Mouse (Mus musculus): ENCODE measurements around the gene Grip2.

The Grip2 gene

DNA sequence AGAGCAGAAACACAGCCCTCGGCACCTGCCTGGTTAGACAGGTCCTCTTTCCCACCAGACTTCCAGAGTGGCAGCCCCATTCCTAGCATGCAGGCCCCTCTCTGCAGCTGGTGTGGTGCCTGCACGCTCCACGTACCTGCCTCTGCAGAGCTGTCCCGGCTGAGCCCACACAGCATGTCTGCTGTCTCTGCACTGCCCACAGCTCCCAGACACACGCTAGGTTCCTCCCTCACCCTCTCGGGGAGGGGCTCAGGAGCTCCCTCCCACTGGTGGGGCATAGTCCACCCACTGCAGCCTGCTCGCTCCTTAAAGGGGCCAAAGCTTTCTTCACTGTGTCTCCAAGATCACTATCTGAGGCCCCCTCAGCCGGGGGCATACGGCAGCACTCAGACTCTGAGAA lies 31.0 kb downstream of the Grip2 start:
- no peak for DNase-seq (ENCODE audit: low spot score)

- DNase-seq (ENCODE audit: low spot score), result no peak
Measured at GRCm38 (mm10) chr6:91795640-91796039, 31.4 kb downstream of the Grip2 start.

- no peak for DNase-seq (ENCODE audit: low spot score)
Measured at GRCm38 (mm10) chr6:91788311-91788798, 38.7 kb downstream of the Grip2 start.

GRCm38 (mm10) chr6:91785018-91785417 lies 42.0 kb downstream of the Grip2 start:
- no peak for DNase-seq (ENCODE audit: low spot score)

DNA sequence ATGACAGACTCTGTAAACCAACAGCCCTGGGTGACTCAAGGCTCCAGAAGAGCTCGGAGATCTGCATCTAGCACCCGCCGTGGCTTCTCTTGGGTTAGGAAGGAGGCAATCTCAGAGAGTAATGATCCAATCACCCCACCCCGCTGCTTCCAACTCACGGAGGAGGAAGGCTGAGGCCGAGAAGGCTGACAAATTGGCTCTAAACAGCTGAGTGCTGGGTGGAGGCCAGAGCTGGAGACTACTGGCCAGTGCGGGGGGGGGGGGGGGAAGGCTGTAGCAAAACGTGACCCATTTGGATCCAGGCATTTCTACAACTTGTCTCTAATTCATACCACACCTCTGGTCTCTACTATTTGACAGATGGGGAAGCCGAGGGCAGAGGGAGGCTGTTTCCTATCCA lies 47.8 kb downstream of the Grip2 start:
- no peak for DNase-seq (ENCODE audit: low spot score)

DNA sequence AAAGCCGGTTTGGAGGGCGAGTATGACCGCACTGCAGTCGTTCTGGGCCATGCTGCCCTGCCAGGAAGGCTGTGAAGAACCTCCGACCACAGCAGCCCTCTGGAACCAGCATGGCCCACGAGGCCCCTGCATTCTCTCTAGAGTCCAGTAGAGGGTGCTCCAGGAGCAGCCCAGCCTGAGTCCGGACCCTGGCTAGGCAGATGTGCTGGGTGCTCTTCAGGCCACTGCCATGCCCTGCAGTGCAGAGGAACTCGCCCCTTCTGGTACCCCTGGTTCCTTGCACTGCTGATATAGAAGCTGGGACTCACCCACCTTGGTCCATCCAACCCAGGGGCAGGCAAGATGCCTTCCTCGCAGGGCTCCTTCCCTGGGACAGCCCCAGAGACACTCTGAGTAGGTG lies 50.5 kb downstream of the Grip2 start:
- DNase-seq (ENCODE audit: low spot score), result no peak

GRCm38 (mm10) chr6:91773951-91774350 lies 53.1 kb downstream of the Grip2 start:
- DNase-seq (ENCODE audit: low spot score), result no peak

GRCm38 (mm10) chr6:91767550-91767949 lies 59.5 kb downstream of the Grip2 start:
- no peak for DNase-seq (ENCODE audit: low spot score)

DNA sequence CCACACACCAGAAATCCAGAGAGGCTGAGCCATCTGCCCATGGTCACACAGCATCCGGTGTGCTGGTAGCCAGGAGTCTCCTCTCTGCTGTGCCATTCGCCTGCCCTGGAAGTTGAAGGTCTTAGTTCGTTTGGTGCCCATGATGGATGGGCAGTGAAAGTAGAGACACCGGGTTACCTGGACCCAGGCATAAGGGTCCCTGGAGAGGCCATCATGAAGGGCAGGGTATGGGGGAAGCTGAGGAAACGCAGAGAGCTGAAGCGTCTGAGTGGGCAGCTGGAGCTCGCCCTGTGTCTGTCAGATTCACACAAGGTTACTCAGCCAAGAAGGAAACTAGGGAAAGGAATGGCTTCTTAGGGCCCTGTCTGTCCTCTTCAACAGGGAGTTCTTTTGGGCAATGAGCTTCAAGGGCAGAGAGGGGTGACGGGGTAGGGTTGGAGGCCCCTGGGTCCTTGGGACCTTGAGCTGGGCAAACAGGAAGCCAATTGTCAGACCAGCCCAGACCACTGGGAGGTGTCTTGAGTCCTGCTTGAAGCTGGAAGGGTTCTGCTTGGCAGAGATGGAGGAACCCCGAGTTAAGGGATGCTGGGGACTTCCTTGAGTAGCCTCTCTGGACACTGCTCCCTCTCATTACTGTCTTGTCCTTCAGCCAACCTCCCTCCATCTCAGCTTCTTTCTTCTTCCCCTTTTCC lies 64.9 kb downstream of the Grip2 start:
- no peak for DNase-seq (ENCODE audit: low spot score)

DNA sequence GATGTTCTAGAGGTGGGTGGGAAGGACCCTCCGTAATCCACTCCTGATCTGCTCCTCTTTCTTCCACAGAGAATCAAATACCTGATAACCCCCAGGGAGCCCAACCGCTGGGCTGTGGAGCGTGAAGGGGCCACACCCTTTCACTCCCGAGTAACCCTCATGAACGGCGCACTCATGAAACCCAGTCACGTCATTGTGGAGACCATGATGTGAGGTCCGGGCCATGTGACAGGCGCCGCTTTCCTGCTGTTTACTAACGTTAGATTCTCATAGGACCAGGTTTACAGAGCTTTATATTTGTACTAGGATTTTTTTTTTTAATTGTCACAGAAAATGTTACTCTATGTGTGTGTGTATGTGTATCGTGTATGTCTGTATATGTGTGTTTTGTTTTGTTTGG lies 72.2 kb downstream of the Grip2 start:
- DNase-seq (ENCODE audit: low spot score), result no peak

DNA sequence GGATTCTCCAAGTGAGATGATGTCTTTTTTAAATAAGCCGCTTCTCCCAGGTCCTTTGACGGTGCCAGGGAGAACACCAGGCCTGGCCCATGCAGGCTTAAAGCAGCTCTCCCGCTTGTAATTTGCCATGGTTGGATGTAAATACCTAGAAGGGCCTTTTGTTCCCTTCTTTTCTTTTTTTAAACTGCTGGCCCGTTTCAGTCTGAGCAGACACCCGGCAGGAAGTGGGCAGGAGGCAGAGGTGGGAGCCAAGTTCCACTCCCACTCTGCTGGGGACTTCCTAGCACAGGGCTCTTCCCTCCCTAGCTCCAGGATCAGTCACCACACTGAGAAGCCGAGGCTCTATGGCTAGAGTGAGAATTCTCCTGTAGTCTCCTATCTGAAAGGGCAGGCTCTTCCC lies 73.0 kb downstream of the Grip2 start:
- no peak for DNase-seq (ENCODE audit: low spot score)

GRCm38 (mm10) chr6:91752884-91753283 lies 74.2 kb downstream of the Grip2 start:
- DNase-seq (ENCODE audit: low spot score), result no peak

DNA sequence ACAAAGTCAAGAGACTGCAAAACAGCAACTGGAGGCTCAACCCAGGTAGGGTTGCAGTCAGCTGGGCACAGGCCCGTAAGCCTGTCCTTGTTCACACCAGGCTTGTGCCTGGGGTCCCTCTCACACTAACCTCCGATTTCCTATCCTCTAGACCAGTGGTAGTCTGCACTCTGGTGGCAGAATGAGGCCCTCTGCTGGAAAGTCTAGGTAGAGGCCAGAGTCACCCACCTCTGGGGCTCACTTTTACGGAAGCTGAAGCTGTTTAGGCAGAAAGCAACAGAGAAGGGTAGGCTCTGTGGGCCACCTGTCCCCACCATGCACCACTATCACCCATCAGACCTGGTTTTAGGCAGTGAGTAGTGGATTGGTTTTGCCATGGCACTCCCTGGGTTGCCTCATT lies 76.1 kb downstream of the Grip2 start:
- no peak for DNase-seq (ENCODE audit: low spot score)

DNA sequence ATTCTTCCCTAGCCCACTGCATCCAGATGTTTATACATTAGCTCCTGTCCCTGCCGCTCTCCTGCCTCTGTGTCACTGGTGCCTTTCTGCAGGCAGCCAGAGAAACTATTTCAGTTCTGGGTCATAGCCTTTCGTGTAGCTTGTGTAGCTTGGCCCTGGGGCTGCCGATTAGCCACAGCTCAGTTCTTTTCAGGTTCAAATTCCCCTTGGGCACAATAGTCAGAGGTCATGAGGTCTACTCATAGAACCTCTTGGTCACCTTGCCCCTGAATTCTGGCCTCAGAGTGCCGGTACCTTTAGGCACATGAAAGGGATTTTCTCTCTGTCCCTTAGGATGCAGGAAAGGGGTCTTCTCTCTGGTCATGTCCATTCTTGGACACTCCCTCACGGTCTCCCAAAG lies 80.3 kb downstream of the Grip2 start:
- DNase-seq (ENCODE audit: low spot score), result no peak

DNA sequence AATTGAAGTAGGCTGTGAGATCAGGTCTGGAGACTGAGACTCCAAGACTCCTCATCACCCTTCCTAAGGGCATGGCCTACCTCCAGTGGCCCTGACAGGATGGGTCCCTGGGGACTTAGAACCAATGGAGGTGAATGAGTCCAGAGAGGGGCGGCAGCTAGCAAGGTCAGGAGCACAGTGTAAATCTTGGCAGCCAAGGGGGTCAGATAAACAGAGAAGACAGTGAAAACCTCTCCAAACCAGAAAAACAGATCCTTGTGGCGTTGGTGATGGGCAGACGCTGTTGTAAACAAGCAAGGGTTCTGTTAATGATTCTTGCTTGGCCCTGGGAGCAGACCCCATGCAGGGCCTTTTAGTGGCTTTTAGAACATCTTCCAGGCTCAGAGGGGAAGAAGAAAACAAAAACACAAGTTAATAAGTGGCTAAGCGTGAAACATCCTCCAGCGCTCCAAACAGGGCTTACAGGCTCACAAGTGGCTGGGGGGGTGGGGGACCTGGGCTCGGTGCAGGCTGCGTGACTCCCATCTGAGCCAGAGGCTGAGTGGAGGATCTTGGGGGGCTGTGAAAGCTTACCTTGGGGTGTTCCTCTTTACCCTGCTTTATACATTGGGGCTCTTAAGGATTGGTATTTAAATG lies 81.0 kb downstream of the Grip2 start:
- DNase-seq (ENCODE audit: low spot score), result no peak

DNA sequence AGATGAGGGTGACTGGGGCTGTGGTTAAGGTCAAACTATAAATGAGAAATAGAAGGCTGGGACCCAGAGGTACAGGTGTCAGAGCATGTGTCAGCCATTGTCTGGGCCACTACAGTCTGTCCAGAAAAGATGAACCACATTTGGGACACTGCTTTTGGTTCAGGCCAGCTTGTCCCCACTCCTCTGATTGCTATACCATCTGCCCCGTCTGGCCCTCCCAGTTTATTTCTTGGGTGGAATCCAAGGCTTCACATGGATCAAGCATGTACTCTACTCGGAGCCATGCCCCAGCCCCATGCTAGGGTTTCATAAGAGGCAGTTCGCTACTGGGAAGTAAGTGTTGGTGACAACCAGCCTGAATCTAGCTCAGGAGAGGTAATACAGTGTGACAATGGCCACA lies 81.8 kb downstream of the Grip2 start:
- DNase-seq (ENCODE audit: low spot score), result no peak

- DNase-seq (ENCODE audit: low spot score), result no peak
Measured at GRCm38 (mm10) chr6:91743886-91744285, 83.2 kb downstream of the Grip2 start.

DNA sequence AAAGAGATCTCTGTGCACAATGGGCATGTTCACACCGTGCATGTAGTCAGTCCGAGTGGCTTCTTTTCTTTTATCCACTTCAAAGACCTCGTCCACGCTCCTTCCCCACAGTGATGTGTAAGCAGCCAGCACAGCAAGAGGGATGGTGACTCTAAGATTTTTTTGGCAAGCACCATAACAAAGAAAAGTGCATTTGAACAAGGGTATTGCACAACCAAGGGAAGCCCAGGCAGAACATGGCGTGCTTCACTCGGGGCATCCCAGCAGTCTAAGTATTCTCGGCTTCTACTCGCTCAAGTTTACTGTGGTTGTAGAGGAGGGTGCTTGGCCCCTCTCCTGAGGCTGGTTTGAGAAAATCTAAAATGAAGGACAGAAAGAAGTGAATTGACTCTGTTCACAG lies 84.1 kb downstream of the Grip2 start:
- DNase-seq (ENCODE audit: low spot score), result no peak

GRCm38 (mm10) chr6:91742466-91742865 lies 84.6 kb downstream of the Grip2 start:
- DNase-seq (ENCODE audit: low spot score), result no peak

DNA sequence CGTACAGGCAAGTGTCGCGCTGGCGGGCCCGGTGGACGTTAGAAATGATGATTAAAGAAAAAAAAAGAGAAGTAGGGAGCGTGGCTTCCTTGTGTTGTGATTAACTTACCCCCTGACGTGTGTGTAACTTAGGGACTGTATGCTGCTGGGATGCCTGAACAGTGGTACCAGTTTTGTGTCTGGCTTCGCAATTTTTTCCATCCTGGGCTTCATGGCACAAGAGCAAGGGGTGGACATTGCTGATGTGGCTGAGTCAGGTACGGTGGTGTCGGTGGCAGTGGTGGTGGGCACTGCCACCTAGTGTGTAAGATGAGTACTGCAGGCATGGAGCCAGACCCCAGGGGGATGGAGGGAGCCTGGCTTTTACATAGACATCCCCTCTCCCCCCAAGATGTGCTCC lies 86.0 kb downstream of the Grip2 start:
- DNase-seq (ENCODE audit: low spot score), result no peak

- no peak for DNase-seq (ENCODE audit: low spot score)
Measured at GRCm38 (mm10) chr6:91738058-91738457, 89.0 kb downstream of the Grip2 start.

DNA sequence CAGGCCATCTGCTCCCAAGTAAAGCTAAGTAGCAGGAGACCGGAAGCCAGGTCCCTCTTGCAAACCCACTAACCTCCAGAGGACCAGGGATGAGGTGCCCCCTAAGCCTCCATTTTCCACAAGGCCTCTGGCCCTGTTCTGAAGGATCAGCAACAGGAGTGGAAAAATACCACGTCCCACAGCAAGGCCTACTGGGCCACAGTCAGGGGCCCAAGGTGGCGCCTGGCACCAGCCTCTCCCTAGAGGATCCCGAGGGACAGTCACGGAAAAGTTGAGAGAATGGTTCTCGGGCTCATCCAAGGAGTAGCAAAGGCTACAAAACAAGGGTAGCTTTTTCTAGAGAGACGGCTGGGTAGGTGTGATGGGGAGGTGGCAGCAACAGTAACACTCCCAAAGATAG lies 89.6 kb downstream of the Grip2 start:
- DNase-seq (ENCODE audit: low spot score), result no peak

- DNase-seq (ENCODE audit: low spot score), result no peak
Measured at GRCm38 (mm10) chr6:91736471-91736870, 90.6 kb downstream of the Grip2 start.

DNA sequence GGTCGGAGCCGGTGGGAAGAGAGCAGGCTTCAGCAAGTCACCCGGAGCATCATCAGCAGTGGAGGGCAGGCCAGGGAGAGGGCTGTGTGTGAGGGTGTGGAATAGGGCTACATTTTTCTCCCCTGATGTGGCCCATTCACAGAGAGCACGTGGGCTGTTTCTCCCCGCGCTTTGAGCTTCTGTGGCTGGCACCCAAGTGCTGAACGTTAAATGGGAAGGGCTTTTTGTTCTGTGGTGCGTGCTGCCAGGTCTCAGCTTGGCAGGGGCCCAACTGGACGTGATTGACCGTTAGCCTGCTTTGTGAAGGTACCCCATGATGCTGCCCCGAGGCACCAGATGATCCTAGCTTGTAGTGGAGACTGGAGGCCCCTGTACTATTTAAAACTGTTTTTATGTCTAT lies 94.9 kb downstream of the Grip2 start:
- DNase-seq (ENCODE audit: low spot score), result no peak
